Mouse (Mus musculus) forebrain, embryonic 10.5 days (tissue): Measurements from ENCODE around the gene Nav2. TPM values are rescaled to one million over a fixed set of nuclear protein-coding genes. Genes with fewer than 3 reads are reported as not detected.

Experiments used
- DNase-seq: peaks from one replicate; pipeline ENCODE4 v3.0.0-alpha.2; 2017; ENCODE audit warnings: low spot score; ENCODE audit errors: extremely low spot score
- H3K27ac ChIP-seq: fragments of 300-500 bp; sonication (generic); 2 replicates; pipeline ENCODE4 v1.5.1; 2016; ENCODE audit warnings: mild to moderate bottlenecking
- H3K27me3 ChIP-seq: fragments of 300-500 bp; sonication (generic); 2 replicates; pipeline ENCODE4 v1.6.1; 2016; ENCODE audit warnings: mild to moderate bottlenecking; ENCODE audit not compliant: poor library complexity, severe bottlenecking
- H3K36me3 ChIP-seq: fragments of 300-500 bp; sonication (generic); replicated peaks from 2 replicates; pipeline ENCODE4 v1.6.1; 2016; ENCODE audit warnings: mild to moderate bottlenecking, moderate library complexity
- H3K4me1 ChIP-seq: fragments of 300-500 bp; sonication (generic); 2 replicates; pipeline ENCODE4 v1.6.1; 2016
- H3K4me3 ChIP-seq: fragments of 300-500 bp; sonication (generic); 2 replicates; pipeline ENCODE4 v1.5.1; 2016; ENCODE audit warnings: mild to moderate bottlenecking, moderate library complexity
- H3K9me3 ChIP-seq: fragments of 300-500 bp; sonication (generic); 2 replicates; pipeline ENCODE4 v1.6.1; 2016; ENCODE audit warnings: mild to moderate bottlenecking, moderate library complexity
- WGBS: fragments of 180-500 bp; shearing (Covaris S2); methylation state at CpG from one replicate; pipeline ENCODE4 v1.1.7; 2016; 5-methylcytosine and 5-hydroxymethylcytosine counted together
- polyA plus RNA-seq: library from polyadenylated mRNA; unstranded; fragments of >200 nt; fragmentation: Nextera tagmentation; extraction: Ambion mirVana; gene quantifications from 2 replicates; pipeline ENCODE4 v1.2.1, GENCODE M21; 2016

Nav2 gene
- polyA plus RNA-seq, 1 experiment from 2014 or later, result 6.1 TPM

- H3K27me3 ChIP-seq, result peaks cover 10% of the 10 kb centered on the region
- 94% methylated on average over 15 of the region's 15 CpGs for WGBS
- H3K36me3 ChIP-seq, result peaks cover 65% of the 10 kb centered on the region
- H3K9me3 ChIP-seq, result no peaks in the 10 kb centered on the region
- H3K27ac ChIP-seq, result no peak overlapping the region
- no peak for DNase-seq
- no peak overlapping the region for H3K4me3 ChIP-seq
- H3K4me1 ChIP-seq, result peaks cover 28% of the 10 kb centered on the region
Measured at GRCm38 (mm10) chr7:48877786-48878390, 30.6 kb upstream of the Nav2 start.

GRCm38 (mm10) chr7:48879574-48879973, 28.9 kb upstream of the Nav2 start:
- peak overlapping the region; percentile 93 for H3K4me3 ChIP-seq
- H3K27ac ChIP-seq, result no peak overlapping the region
- H3K36me3 ChIP-seq, result peaks cover 48% of the 10 kb centered on the region
- no peaks in the 10 kb centered on the region for H3K9me3 ChIP-seq
- WGBS, result 75% methylated on average over 3 of the region's 3 CpGs
- H3K4me1 ChIP-seq, result peaks cover 28% of the 10 kb centered on the region
- DNase-seq, result no peak
- H3K27me3 ChIP-seq, result peaks cover 27% of the 10 kb centered on the region

GRCm38 (mm10) chr7:48880591-48881481, 27.7 kb upstream of the Nav2 start:
- Histone ChIP-seq H3K4me1 (peaks cover 28% of the 10 kb centered on the region), H3K27me3 (peaks cover 39% of the 10 kb centered on the region), H3K27ac (peak overlapping the region; percentile 100), H3K36me3 (peaks cover 35% of the 10 kb centered on the region), H3K9me3 (no peaks in the 10 kb centered on the region), H3K4me3 (peak overlapping the region; percentile 93)
- DNase-seq, result peak; percentile 99
- WGBS, result under 1% methylated on average over 77 of the region's 77 CpGs

GRCm38 (mm10) chr7:48881486-48881885, 27.0 kb upstream of the Nav2 start, which contains the start of gene E2f8:
Gene E2f8 (minus strand): TSS chr7:48881596.
- Histone ChIP-seq H3K27me3 (peaks cover 45% of the 10 kb centered on the region), H3K9me3 (no peaks in the 10 kb centered on the region), H3K4me3 (peak within 1 kb of the TSS; percentile 93), H3K4me1 (peaks cover 28% of the 10 kb centered on the region), H3K27ac (peak within 1 kb of the TSS; percentile 100), H3K36me3 (peaks cover 29% of the 10 kb centered on the region)
- DNase-seq, result peak; percentile 81
- under 1% methylated on average over 37 of the region's 41 CpGs for WGBS

- Histone ChIP-seq H3K4me1 (peaks cover 28% of the 10 kb centered on the region), H3K27ac (peak overlapping the region; percentile 100), H3K27me3 (peaks cover 51% of the 10 kb centered on the region), H3K36me3 (peaks cover 22% of the 10 kb centered on the region), H3K9me3 (no peaks in the 10 kb centered on the region), H3K4me3 (peak overlapping the region; percentile 93)
- 2% methylated on average over 28 of the region's 28 CpGs for whole genome bisulfite sequencing
- DNase-seq, result peak; percentile 59
Measured at GRCm38 (mm10) chr7:48881971-48882609, 26.4 kb upstream of the Nav2 start.

- Histone ChIP-seq H3K27ac (no peak overlapping the region), H3K4me3 (no peak overlapping the region), H3K9me3 (no peaks in the 10 kb centered on the region), H3K27me3 (peaks cover 67% of the 10 kb centered on the region), H3K36me3 (peaks cover 6% of the 10 kb centered on the region), H3K4me1 (peaks cover 39% of the 10 kb centered on the region)
- no peak for DNase-seq
- WGBS, result 86% methylated on average over 4 of the region's 4 CpGs
Measured at GRCm38 (mm10) chr7:48883525-48884265, 24.8 kb upstream of the Nav2 start.

- DNase-seq, result no peak
- H3K27ac ChIP-seq, result no peak overlapping the region
- 73% methylated on average over 5 of the region's 5 CpGs for WGBS
- no peaks in the 10 kb centered on the region for H3K9me3 ChIP-seq
- peaks cover 38% of the 10 kb centered on the region for H3K4me1 ChIP-seq
- no peak overlapping the region for H3K4me3 ChIP-seq
- H3K27me3 ChIP-seq, result peaks cover 72% of the 10 kb centered on the region
- H3K36me3 ChIP-seq, result peaks cover 1% of the 10 kb centered on the region; the same call in 1 of the 2 replicates
Measured at GRCm38 (mm10) chr7:48884266-48884611, 24.3 kb upstream of the Nav2 start.

- Histone ChIP-seq H3K27me3 (peaks cover 89% of the 10 kb centered on the region), H3K9me3 (no peaks in the 10 kb centered on the region), H3K4me3 (no peak overlapping the region), H3K36me3 (no peaks in the 10 kb centered on the region), H3K27ac (no peak overlapping the region), H3K4me1 (peaks cover 33% of the 10 kb centered on the region)
- DNase-seq, result no peak
- 51% methylated on average over 8 of the region's 8 CpGs for WGBS
Measured at GRCm38 (mm10) chr7:48887973-48888372, 20.5 kb upstream of the Nav2 start.

GRCm38 (mm10) chr7:48888751-48889150, 19.8 kb upstream of the Nav2 start:
- Histone ChIP-seq H3K4me1 (peaks cover 33% of the 10 kb centered on the region), H3K27me3 (peaks cover 89% of the 10 kb centered on the region), H3K36me3 (no peaks in the 10 kb centered on the region), H3K27ac (0 out of 2 replicates have a peak overlapping the region, but pooled peaks have one; percentile 26), H3K9me3 (no peaks in the 10 kb centered on the region), H3K4me3 (no peak overlapping the region)
- no peak for DNase-seq
- 82% methylated on average over 2 of the region's 2 CpGs for WGBS

GRCm38 (mm10) chr7:48891029-48891428, 17.5 kb upstream of the Nav2 start:
- DNase-seq, result no peak
- H3K4me1 ChIP-seq, result peaks cover 33% of the 10 kb centered on the region
- 59% methylated on average over 5 of the region's 5 CpGs for WGBS
- H3K27me3 ChIP-seq, result peaks cover 87% of the 10 kb centered on the region
- H3K9me3 ChIP-seq, result no peaks in the 10 kb centered on the region
- no peak overlapping the region for H3K27ac ChIP-seq
- no peak overlapping the region for H3K4me3 ChIP-seq
- H3K36me3 ChIP-seq, result no peaks in the 10 kb centered on the region

- Histone ChIP-seq H3K4me3 (no peak overlapping the region), H3K27me3 (peaks cover 86% of the 10 kb centered on the region), H3K27ac (no peak overlapping the region), H3K36me3 (no peaks in the 10 kb centered on the region), H3K9me3 (no peaks in the 10 kb centered on the region), H3K4me1 (peaks cover 47% of the 10 kb centered on the region)
- 81% methylated on average over 7 of the region's 7 CpGs for WGBS
- DNase-seq, result no peak
Measured at GRCm38 (mm10) chr7:48893093-48893492, 15.4 kb upstream of the Nav2 start.

GRCm38 (mm10) chr7:48894152-48894551, 14.4 kb upstream of the Nav2 start:
- Histone ChIP-seq H3K4me1 (peaks cover 48% of the 10 kb centered on the region), H3K9me3 (no peaks in the 10 kb centered on the region), H3K27ac (no peak overlapping the region), H3K27me3 (peaks cover 86% of the 10 kb centered on the region), H3K4me3 (no peak overlapping the region), H3K36me3 (no peaks in the 10 kb centered on the region)
- peak; percentile 66 for DNase-seq
- 2% methylated on average over 6 of the region's 6 CpGs for WGBS
